Mouse (Mus musculus): ENCODE measurements around the gene 4930519G04Rik.

DNA sequence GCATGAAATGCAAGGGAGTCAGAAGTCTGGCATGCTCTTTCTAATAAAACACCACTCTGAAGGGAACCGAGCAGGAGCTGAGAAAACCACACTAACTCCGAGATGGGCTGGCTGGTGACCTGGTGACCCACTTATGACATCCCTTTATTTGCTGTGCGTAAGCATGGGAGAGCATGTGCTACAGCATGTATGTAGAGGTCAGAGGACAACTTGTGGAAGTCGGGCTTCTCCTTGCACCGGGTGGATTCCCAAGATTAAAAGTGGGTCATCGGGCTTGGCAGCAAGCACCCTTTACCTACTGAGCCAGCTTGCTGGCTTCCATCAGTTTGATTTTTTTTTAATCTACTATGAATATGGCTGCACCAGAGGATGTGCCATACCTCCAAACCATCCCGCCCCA lies 24.0 kb downstream of the 4930519G04Rik start:
- TF ChIP-seq CTCF (IDR thresholded peaks at IDR 0.05; ENCODE audit: control insufficient read depth, insufficient read depth, insufficient replicate concordance, low read depth, low read length) = no peak
- no peak for TF ChIP-seq POLR2A (IDR thresholded peaks at IDR 0.05; ENCODE audit: control insufficient read depth, low read depth, low read length)
